Mouse (Mus musculus) B cell, adult 67 days (primary cell): Measurements from ENCODE around the gene Kazn. TPM values are rescaled to one million over a fixed set of nuclear protein-coding genes. Genes with fewer than 3 reads are reported as not detected.

ENCODE experiments used
- total RNA-seq, 2 experiments: library from RNA; stranded (reverse); gene quantifications; 4 replicates each; pipeline ENCODE4 v1.2.4; 2023

Gene Kazn
- total RNA-seq, result not detected

GRCm38 (mm10) chr4:142239240-142240126 is at the start of gene Kazn:
Kazn (minus strand) TSS chr4:142239401.

GRCm38 (mm10) chr4:142084131-142084899 is 154.9 kb downstream of the Kazn start, which contains the start of gene Tmem51:
Tmem51 (minus strand) TSS chr4:142084304.

Other genes starting within 250 kb of the Kazn start
- not detected for gene Fhad1, start 224.3 kb downstream of the Kazn start, total RNA-seq
- under 1 TPM; 0.38 to 0.39 TPM for gene Tmem51, start 155.1 kb downstream of the Kazn start, total RNA-seq